Mouse (Mus musculus) brain, embryonic 14.5 days (tissue): Measurements from ENCODE around the gene Clec16a.

ENCODE experiments used
- CTCF ChIP-seq: fragments of 200-500 bp; IDR thresholded peaks from 2 replicates; pipeline ENCODE4 v1.5.1; 2012; ENCODE audit warnings: inconsistent platforms, mild to moderate bottlenecking, moderate library complexity, borderline replicate concordance; ENCODE audit not compliant: insufficient read depth, insufficient read length; ENCODE audit errors: extremely low read depth
- POLR2A ChIP-seq: fragments of 200-500 bp; IDR thresholded peaks from 2 replicates; pipeline ENCODE4 v1.6.1; 2012; ENCODE audit warnings: mild to moderate bottlenecking, inconsistent platforms, borderline replicate concordance; ENCODE audit not compliant: poor library complexity, insufficient read depth, insufficient read length, severe bottlenecking; ENCODE audit errors: extremely low read depth

- no peak for TF ChIP-seq CTCF
- TF ChIP-seq POLR2A = no peak
Observed at GRCm38 (mm10) chr16:10501865-10502264, 43.3 kb upstream of the Clec16a start.
